Mouse (Mus musculus) adrenal gland, postnatal 10 days (tissue): Measurements from ENCODE around the gene Mfap3. TPM values are rescaled to one million over a fixed set of nuclear protein-coding genes. Genes with fewer than 3 reads are reported as not detected.
"Not testable (repeated sequence)": the region's sequence is repeated elsewhere in the genome, so short reads cannot be mapped to it uniquely, and the experiment has no call there.

ENCODE experiments used
- DNase-seq: peaks from one replicate; pipeline ENCODE4 v3.0.0; 2021; ENCODE audit warnings: mixed read lengths
- total RNA-seq, 2 experiments: library from RNA; stranded (reverse); gene quantifications; 2 replicates each; pipeline ENCODE4 v1.2.3; 2021

Mfap3 gene
- total RNA-seq, 2 experiments from 2014 or later, result 28.1 to 32.0 TPM

DNA sequence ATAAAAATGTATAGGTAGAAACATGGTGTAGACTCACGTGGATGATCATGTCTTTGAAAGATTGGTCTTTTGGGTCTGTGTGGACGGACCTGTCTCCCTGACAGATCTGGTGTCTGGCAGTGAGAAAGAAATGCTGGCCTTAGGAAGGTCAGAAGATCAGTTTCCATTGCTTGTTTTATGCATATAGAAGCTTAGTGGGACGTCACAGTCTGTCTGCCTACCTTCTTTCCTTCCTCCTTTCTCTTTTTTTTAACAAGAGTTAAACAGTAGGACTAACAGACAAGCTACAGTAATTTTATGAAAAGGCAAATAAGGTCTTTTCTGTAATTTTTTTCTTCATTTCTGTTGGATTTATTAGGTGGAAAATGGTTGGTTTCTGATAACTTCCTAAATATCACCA, 10.6 kb downstream of the Mfap3 start:
- DNase-seq, result no peak

DNA sequence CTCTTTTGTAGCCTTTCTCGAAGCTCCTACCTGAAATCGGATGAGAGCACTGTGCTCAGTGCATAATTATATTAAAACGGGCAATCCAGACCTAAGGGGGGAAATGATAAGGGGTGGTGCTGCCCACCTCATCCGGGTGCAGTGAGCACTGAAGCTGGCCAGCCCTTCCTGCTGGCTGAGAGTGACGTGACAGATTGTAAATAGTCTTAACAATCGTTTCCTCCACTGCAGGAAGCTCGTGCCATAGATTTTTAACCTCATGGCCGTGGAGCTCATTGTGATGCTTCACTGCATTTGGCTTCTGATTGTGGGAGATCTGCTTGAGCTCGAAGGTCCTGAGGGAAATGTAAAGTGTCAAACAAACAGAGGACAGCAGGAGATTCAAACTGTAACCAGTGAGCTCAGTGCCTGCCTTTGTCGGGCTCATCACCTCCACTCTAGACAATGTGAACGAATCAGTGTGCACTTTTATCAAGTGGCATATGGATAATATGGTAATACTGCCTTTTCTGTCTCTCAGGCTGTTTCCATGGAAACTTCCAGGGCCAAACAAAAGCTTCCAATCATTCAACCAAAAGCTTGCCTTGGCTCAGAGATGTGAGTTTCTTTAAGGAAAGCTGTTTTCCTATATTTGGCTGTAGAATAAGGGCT, 13.0 kb downstream of the Mfap3 start:
- DNase-seq, result no peak

DNA sequence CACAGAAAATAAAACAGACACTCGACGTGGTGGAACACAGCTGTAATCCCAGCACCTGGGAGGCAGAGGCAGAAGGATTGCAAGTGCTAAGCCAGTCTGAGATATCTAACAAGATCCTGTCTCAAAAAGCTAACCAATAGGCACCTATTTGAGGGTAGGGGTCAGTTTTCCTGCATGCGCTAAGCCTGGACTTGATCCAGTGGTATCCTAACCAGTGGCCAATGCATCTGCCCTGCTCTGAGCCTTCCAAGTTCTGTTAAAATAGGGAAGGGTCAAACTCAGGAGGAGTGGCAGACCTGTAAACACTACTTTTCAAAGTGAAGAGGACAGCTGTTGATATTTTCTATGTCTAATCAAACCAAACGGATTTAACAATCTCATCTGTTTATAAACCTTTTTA, 13.8 kb downstream of the Mfap3 start:
- DNase-seq, result no peak

DNA sequence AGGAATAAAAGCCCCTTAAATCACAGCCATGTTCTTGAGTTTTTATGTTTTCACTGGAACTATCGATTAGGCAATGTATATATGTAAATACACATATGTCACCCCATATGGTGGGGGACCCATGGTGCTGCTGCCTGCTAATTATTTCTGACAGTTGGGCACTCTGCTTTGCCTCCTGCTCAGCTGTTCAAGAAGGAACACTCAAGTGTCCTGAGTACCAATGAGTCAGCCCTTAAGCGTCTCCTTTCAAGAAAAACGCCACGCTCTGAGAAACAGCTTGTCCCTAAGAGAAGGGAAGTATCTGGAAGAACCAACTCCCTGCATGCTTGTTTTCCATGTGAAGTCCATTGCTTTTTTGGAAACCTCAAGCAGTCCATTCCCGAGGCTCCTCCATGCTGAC, 17.4 kb downstream of the Mfap3 start:
- no peak for DNase-seq

DNA sequence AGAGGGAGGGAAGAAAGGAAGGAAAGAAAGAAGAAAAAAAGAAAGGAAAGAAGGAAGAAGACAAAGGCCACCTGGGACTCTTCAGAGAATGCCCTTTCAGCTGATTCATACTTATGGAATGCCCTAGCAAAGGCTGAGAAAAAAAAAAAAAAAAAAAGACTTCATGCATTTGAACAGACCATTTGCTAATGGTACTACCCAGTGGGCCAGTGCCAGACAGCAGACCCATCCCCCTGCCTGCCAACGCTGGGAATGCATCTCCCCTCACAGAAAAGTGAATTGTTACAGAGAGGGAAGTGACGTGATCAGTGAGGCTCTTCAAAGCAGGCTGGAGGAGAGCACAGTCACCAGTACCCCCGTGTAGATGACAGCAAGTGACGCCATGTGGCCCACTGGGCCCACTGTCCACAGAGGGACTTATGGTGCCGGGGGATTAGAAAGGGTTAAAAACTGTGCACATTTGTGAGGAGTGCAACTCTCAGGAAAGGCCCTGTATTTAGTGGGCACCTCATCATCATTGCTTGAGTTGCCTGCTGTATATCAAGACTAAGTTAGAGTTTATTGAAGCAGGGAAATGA, 21.5 kb downstream of the Mfap3 start:
- DNase-seq, result no peak

DNA sequence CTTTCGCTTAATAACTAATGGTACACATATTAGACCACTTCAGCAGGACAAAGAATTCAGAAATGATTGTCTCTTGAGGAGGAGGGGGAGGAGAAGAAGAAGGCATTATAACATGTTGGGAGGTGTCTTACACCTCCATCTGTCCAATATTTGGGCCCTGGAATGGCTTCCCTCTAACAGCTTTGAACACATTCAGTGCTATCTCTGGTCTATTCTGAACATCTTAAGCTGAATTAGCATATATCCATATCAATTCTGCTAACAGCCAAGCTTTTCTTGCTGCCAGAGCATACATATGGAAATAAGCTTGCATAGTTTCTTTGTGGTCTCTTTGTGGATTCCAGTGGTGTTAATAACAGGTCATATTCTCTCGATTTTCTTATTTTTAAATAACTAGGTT, 22.2 kb downstream of the Mfap3 start:
- no peak for DNase-seq

DNA sequence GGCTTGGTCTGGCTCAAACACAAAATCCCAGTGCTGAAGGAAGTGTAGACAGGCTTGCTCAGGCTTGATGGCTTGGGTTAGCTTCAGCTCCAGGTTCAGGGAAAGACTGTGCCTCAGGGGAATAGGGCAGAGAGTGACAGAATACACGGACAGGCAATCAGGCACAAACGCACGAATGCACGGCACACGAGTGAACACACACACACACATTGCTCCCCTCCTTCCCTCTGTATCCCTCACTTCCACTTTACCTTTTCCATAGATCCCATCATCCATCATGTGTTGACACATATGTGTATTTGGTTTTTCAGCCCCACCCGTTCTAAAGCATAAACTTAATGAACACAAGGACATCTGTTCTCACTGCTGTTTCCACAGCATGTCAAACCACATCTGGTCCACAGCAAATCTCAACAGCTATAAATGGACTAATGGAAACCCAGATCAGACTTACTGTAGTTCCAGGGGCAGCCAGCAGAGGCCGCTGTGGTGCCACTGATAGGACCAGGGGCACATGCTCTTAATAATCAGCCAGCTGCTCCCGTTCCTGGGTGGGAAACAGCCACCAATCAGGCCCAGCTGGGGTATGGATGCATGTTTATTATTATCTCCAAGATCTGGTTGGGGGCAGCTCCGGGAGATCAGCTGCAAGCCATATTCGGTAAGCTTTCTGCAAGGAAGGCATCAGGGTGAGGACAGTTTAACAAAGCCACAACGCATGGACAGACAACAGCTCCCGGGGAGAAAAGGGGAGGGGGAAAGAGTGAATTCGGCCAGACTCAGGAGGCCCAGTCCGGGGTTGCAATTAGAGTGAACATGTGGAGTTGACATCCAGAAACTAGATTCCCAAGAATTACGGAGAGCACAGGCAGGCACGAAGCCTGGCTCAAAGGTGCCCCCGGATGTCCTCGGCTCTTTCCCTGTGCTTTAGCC, 30.4 kb downstream of the Mfap3 start:
- peak; percentile 91 for DNase-seq

DNA sequence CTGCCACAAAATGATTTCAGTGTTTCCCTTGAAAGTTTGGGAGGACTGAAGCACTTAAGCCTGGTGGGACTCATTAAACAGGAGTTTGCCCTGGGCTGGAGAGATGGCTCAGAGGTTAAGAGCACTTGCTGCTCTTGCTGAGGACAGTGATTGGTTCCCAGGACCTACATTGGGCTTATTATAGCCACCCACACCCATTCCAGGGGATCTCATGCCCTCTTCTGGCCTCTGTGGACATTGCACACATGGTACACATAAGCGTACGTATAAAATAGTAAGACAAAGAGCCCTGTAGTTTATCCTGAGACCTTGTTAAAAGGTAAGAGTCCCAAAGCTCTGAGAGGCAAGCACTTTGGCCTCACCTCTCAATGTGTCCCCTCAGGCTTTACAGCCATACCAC, 31.8 kb downstream of the Mfap3 start:
- no peak for DNase-seq

DNA sequence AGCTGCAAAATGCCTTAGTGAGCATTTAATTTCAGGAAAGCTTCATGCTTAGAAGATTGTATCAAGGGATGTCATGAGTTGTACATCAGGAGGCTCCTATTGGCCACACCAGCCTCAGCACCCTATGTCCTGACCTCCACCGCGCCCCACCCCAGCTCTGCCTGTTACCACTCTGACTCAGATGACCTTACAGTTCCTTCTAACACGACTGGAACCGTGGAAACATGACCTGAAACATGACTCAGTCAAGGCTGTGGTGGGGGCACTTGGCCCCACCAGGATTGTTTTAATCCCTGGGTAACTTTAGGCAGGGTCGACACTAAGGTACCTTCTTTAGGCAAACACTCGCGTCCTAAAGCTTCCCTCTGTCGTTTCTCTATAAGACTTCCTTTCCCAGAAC, 32.6 kb downstream of the Mfap3 start:
- DNase-seq, result peak; percentile 53

DNA sequence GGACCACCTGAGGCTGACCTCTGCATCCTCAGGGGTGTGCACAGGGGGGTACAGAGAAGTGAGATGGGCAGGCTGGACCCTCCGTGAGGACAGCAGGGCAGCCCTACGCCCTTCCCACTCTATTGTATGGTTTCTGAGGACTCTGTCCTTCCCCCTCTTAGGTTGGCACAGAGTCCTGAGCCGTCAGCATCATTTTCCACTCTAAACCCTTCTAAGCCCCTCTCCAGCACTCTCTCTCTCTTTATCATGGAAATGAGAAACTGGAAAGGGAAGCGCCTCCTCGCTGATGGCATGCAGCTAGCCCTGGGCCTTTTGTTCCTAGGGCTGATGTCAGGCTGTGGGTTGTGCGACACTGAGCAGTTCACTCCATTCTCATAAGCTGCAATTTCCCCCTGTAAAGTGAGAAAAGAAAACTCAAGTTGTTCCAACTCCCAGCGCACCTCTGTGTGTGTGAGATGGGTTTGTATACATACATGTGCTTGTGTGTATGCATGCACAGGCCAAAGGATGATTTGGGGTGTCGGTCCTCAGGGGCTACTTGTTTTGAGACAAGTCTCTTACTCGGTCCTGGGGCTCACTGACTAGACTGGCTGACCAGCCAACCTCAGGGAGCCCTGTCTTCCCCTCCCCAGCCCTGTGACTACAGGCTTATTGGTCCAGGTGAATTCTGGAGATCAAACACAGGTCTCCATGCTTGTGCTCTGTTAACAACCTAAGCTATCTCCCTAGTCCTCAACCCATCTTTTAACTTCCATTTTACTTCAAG, 34.7 kb downstream of the Mfap3 start:
- DNase-seq, result no peak

DNA sequence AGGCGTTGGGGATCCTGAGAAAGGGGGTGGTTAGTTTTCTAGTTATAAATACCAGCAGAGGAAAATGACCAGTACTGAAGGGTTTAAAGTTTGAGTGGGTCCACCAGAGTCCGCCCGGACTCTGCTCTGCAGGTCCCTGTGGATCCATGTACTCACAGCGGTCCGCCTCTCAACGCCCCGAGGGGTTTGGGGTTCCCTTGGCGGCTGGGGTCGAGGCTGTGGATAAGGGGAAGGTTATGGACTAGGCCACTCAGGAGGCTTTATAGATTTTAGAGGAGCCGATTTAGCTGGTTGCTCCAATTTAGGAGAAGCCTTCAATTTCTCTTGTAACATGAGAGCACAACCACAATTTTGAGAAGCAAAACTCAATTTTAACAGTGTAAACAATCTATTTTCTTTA, 39.5 kb downstream of the Mfap3 start:
- not testable (repeated sequence) for DNase-seq

DNA sequence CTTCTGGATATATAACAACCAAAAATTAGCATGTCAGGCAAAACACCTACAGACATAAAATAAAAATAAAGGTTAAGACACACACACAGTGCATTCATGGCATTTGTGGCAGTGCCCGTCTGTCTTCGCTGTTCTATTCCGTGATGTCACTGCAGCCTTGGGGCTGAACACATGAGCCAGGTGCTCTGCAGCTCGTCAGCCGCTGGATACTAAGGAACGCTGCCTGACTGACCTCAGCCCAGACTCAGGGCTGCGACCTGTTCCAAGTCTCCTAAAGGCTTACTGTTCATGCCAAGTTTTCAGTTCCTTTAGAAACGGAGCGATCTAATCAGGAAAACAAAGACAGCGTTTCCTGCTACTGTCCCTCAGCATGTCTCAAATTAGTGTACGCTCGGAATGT, 46.1 kb downstream of the Mfap3 start:
- peak; percentile 18 for DNase-seq

DNA sequence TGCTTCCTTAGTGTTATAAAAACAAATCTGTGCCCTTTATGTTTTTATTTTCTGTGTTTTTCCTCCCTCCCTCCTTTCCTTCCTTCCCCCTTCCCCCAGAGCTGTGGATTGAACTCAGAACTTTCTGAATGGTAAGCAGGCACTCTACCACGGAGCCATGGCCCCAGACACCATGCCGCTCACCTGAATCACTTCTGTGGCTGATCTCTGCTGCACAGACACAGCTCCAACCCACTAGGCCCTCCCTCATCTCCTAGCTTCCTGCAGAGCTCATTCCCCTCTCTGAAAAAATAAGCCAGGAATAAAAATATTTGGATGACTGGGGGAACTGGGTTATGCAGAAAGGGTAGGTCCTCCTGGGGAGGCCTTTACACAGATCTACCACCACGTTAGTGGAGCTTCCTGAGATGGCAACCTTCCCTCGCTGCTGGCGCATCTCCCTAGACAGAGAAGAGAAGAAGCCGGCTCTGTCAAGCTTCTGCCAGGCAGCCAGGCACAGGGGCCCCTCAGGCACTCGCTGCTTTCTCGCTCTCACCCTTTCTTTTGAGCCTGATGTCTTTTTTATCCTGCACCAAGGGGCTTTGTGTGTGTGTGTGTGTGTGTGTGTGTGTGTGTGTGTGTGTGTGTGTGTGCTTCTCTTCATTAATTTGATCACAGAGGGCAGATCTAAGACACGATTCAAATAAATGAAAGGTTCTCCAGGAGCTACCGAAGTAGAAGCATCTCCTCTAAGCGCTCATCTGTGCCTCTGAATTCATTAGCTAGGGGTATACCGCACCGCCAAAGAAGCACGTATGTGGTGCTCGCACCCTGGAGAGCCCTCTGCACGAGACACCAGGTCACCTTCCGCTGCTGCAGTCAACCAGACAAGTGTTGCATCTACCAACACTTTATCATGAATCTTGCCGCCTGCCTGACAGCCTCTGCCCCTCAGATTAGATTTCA, 47.9 kb downstream of the Mfap3 start:
- DNase-seq, result no peak

DNA sequence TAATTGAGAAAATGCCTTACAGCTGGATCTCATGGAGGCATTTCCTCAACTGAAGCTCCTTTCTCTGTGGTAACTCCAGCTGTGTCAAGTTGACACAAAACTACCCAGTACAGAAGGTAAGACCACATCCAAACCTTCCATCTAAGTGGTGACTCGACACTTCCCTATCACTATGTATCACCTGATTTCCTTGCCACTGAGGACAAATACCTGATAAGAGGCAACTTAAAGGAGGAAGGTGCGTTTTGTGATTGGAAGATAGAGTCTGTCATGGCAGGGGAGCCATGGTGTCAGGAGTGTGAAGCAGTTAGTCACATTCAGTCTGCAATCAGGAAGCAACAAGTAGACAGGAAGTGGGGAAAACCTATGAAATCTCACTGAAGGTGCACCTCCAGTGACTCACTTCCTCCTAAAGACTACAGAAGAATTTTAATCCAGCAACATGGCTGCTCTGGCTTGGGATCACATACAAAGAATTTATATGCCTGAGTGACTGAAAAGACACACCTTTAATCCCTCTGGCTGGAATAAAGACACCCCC, 50.6 kb downstream of the Mfap3 start:
- no peak for DNase-seq

DNA sequence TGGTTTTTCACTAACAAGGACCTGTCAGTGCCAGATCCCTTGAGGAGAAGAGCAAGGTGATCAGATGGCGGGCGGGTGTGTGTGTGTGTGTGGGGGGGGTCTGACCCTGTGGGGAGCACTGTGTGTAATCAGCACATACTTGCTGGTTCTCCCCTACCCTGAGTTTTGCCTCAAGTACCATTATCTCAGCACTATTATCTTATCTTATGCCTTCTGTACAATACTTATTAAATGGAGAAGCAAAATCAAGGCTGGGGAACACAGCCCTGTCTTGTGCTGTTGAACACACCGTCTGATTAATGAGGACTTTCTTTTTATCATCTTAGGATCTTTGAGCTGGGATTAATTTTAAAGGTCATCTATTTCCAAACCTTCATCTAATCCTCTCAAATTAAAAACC, 52.6 kb downstream of the Mfap3 start:
- no peak for DNase-seq

DNA sequence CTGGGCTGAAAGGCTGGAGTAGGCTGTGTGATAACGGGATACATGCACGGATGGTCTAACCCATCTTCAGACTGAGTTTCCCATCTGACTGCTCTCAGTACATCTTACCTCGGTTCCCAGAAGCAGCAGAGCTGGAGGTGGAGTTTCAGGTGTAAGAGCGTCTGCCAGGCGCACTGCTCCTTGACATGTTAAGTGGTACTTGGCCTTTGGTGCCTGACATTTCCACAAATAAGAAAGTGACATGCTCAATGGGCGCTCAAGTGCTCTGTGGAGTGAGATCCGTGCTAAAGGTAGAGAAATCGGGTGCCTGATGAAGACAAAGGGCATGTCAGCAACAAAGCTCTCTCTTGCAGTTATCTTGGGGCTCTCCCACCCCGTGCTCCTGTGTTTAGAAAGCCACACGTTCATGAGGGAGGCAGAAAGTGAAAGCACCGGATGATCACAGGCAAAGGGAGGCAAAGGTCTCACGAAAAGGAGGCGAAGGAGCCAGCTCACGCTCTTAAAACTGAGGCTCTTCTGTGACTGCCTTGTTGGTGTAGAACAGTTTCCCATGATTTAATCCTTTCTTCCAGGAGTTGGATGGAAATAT, 55.3 kb downstream of the Mfap3 start:
- no peak for DNase-seq

DNA sequence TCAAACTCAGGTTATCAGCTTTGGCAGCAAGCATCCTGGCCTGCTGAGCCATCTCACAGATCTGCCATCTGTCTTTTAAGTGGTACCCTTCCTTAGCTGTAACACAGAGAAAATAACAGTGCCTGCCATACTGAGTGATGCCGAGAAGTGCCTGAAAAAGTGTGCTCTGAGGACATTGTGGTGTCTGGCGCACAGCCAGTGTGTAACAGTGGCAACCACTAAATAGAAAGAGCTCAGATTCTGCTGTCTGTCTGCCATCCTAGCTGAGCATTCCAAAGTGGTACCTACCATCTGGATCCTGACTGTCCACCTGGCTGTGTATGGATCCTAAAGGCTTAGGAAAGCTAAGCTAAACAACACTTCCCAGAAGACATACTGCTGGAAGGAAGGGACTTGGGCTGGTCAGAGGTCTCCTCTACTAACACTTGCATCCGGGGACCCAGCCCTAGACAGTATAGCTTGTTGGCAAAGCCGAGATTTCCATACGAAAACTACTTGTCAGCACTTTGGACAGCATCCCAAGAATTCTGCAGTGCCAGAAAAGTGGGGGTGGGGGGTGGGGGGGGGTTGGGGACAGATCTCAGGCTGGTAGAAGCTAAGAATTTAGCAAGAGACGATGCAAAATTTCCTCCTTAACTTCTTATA, 58.5 kb downstream of the Mfap3 start:
- DNase-seq, result no peak

DNA sequence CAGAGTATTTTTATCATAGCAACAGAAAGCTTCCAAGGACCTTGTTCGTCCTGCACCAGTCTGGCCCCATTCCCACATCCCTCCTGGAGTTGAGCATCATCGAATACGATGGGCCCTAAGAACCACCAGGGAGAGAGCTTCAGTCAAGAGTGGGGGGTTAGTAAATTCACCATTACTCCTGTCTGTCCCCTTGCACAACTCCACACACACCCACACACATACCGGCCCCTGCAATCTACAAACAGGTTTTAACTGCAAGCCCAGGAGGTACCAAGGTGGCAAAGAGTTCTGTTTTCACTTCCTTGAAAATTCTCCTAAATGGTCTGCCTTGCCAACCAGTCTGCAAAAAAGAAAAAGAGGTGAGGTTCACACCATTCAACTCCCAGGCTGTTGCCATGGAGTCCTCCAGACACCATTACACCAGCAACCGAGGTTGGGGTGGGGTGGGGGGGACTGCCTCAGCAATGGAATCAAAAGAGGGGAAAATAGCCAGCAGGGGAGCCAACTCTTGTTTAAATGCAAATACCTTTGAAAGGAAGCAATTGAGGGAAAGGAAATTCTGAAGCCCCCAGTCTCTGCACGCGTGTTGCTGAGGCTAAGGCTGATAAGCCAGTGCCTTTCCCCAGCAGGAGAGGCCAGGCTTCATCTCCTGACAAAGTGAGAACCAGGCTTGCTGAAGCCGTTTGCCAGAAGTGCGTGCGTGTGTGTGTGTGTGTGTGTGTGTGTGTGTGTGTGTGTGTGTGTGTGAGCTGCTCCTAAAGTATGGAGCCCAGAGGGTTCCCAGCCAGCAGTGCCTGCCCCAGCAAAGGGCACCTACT, 64.6 kb downstream of the Mfap3 start:
- no peak for DNase-seq
